Mouse (Mus musculus) MEL (cell line): ENCODE data around the gene Mre11a.

Experiments used
- BHLHE40 ChIP-seq: IDR thresholded peaks from 2 replicates; pipeline ENCODE4 v1.6.1; 2012; ENCODE audit warnings: low read depth, mild to moderate bottlenecking, inconsistent platforms, low read length, improper control_type of control experiment, borderline replicate concordance
- CTCF ChIP-seq, 3 experiments: IDR thresholded peaks in 2 of 3; conservative IDR thresholded peaks in 1 of 3; 2 replicates each; pipeline ENCODE4 v1.5.1; 2011 to 2012; ENCODE audit warnings: low read length in 3 of 3, low read depth in 2 of 3, mild to moderate bottlenecking in 2 of 3, improper control_type of control experiment in 1 of 3, inconsistent platforms in 1 of 3, mixed read lengths in 1 of 3, moderate library complexity in 1 of 3; ENCODE audit not compliant: control insufficient read depth in 1 of 3, insufficient read depth in 1 of 3, poor library complexity in 1 of 3, severe bottlenecking in 1 of 3
- E2F4 ChIP-seq: IDR thresholded peaks from 2 replicates; pipeline ENCODE4 v1.6.1; 2011; ENCODE audit warnings: low read depth, low read length, improper control_type of control experiment, borderline replicate concordance
- GATA1 ChIP-seq: IDR thresholded peaks from 2 replicates; pipeline ENCODE4 v1.6.1; 2011; ENCODE audit warnings: low read depth, low read length, improper control_type of control experiment
- KAT2A ChIP-seq: conservative IDR thresholded peaks from 2 replicates; pipeline ENCODE4 v1.6.1; 2012; ENCODE audit warnings: low read depth, low read length, improper control_type of control experiment, inconsistent platforms
- POLR2A ChIP-seq, 2 experiments: IDR thresholded peaks; 2 replicates each; pipeline ENCODE4 v1.6.1; 2011 to 2012; ENCODE audit warnings: low read length in 2 of 2, mild to moderate bottlenecking in 2 of 2, control low read depth in 1 of 2, improper control_type of control experiment in 1 of 2, low read depth in 1 of 2, moderate library complexity in 1 of 2; ENCODE audit not compliant: control insufficient read depth in 1 of 2, insufficient read depth in 1 of 2, poor library complexity in 1 of 2

- TF ChIP-seq CTCF (IDR thresholded peaks at IDR 0.05 in 2 of 3, conservative IDR thresholded peaks at IDR 0.05 in 1 of 3; ENCODE audit: control insufficient read depth in 1 of 3, insufficient read depth in 1 of 3, low read depth in 2 of 3, low read length in 3 of 3, poor library complexity in 1 of 3, severe bottlenecking in 1 of 3) (no peak), BHLHE40 (no peak), E2F4 (no peak), POLR2A (IDR thresholded peaks at IDR 0.05; ENCODE audit: control insufficient read depth in 1 of 2, insufficient read depth in 1 of 2, low read depth in 1 of 2, low read length in 2 of 2, poor library complexity in 1 of 2) (no peak), GATA1 (no peak), KAT2A (no peak)
Observed at GRCm38 (mm10) chr9:14753947-14754346, 30.5 kb upstream of the Mre11a start.
